Mouse (Mus musculus): ENCODE data around the gene Mixl1. TPM values are rescaled to one million over a fixed set of nuclear protein-coding genes. Genes with fewer than 3 reads are reported as not detected.

Gene Mixl1
- polyA plus RNA-seq, 1 experiment: not detected

- no peak overlapping the region for H3K27ac ChIP-seq (replicated peaks; ENCODE audit: low read depth, low read length)
- H3K4me3 ChIP-seq (ENCODE audit: insufficient read depth, low read depth, low read length): no peak overlapping the region
- no peaks in the 10 kb centered on the region for H3K4me1 ChIP-seq (ENCODE audit: control insufficient read depth, insufficient read depth, insufficient read length, low read length)
Measured at GRCm38 (mm10) chr1:180691284-180691683, 5.5 kb downstream of the Mixl1 start.

Other genes with a start within 250 kb of the Mixl1 start
- gene Stum, start 213.5 kb downstream of the Mixl1 start, polyA plus RNA-seq (2012; ENCODE audit: insufficient read depth, insufficient read length, missing spikeins): 0.28 and 0.92 TPM in 2 replicates
- gene Parp1, start 128.1 kb downstream of the Mixl1 start, polyA plus RNA-seq (2012; ENCODE audit: insufficient read depth, insufficient read length, missing spikeins): 53.1 and 67.8 TPM in 2 replicates
- gene Lin9, start 55.9 kb downstream of the Mixl1 start, polyA plus RNA-seq (2012; ENCODE audit: insufficient read depth, insufficient read length, missing spikeins): 3.4 and 5.9 TPM in 2 replicates
- 20.8 and 22.1 TPM in 2 replicates for gene Acbd3, start 29.0 kb upstream of the Mixl1 start, polyA plus RNA-seq (2012; ENCODE audit: insufficient read depth, insufficient read length, missing spikeins)
- 412 and 419 TPM in 2 replicates for gene H3f3a, start 116.9 kb upstream of the Mixl1 start, polyA plus RNA-seq (2012; ENCODE audit: insufficient read depth, insufficient read length, missing spikeins)
- 7.5 TPM in 2 replicates for gene Sde2, start 154.1 kb upstream of the Mixl1 start, polyA plus RNA-seq (2012; ENCODE audit: insufficient read depth, insufficient read length, missing spikeins)
- not detected in 2 replicates for gene Lefty2, start 196.1 kb upstream of the Mixl1 start, polyA plus RNA-seq (2012; ENCODE audit: insufficient read depth, insufficient read length, missing spikeins)
- 13.3 and 18.2 TPM in 2 replicates for gene Pycr2, start 207.3 kb upstream of the Mixl1 start, polyA plus RNA-seq (2012; ENCODE audit: insufficient read depth, insufficient read length, missing spikeins)
- gene Lefty1, start 238.0 kb upstream of the Mixl1 start, polyA plus RNA-seq (2012; ENCODE audit: insufficient read depth, insufficient read length, missing spikeins): not detected in 2 replicates
- gene Tmem63a, start 245.3 kb upstream of the Mixl1 start, polyA plus RNA-seq (2012; ENCODE audit: insufficient read depth, insufficient read length, missing spikeins): 6.1 and 6.3 TPM in 2 replicates